Mouse (Mus musculus) olfactory bulb, adult 2 months (tissue): ENCODE data around the gene Pabpn1l.

ENCODE experiments used
- CTCF ChIP-seq: fragments of 200-500 bp; IDR thresholded peaks from 2 replicates; pipeline ENCODE4 v1.5.1; 2012; ENCODE audit warnings: low read depth, mild to moderate bottlenecking, low read length, moderate library complexity; ENCODE audit not compliant: insufficient read depth
- POLR2A ChIP-seq: fragments of 200-500 bp; IDR thresholded peaks from 2 replicates; pipeline ENCODE4 v1.6.1; 2012; ENCODE audit warnings: mild to moderate bottlenecking, low read depth, low read length, moderate library complexity; ENCODE audit not compliant: insufficient read depth

- TF ChIP-seq CTCF (no peak), POLR2A (no peak)
Observed at GRCm38 (mm10) chr8:122651326-122651921, 28.9 kb upstream of the Pabpn1l start.
